Mouse (Mus musculus) B cell, adult (primary cell): Measurements from ENCODE around the gene Olfr91. TPM values are rescaled to one million over a fixed set of nuclear protein-coding genes. Genes with fewer than 3 reads are reported as not detected.

Experiments
- total RNA-seq: library from RNA; stranded (reverse); gene quantifications from 4 replicates; pipeline ENCODE4 v1.2.4, GENCODE M21; 2023; ENCODE audit not compliant: inconsistent age

Olfr91 gene
- not detected in 4 replicates for total RNA-seq

DNA sequence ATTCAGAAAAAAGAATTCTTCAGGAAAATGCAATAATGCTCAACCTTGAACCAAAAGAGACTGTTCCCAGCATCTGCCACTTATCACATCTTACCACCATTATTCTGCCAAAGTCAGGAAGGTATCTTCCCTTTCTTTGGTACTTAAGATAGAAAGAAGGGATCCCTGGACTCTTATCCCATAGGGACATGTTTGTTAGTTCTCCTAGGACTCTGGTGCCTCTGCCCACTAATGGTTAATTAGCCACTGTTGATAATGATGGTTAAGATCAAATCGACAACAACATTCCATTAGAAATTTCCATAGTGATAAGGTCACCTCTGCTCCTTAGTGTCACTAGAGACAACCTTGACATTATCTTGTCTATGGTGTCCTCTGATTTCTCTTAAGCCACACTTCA, at the start of gene Olfr91:
TSS of gene Olfr91 (minus strand) at position 101 of the 400 bp plus-strand sequence.

GRCm38 (mm10) chr17:37119988-37120387, 21.9 kb upstream of the Olfr91 start, which contains the start of gene Olfr92:
Olfr92 (minus strand) TSS chr17:37120088.

GRCm38 (mm10) chr17:37088399-37088798, 9.7 kb downstream of the Olfr91 start, which contains the start of gene Olfr90:
Olfr90 (minus strand) TSS chr17:37088499.

GRCm38 (mm10) chr17:37045611-37046311, 52.3 kb downstream of the Olfr91 start, which contains the start of gene Gabbr1:
Gabbr1 (plus strand) TSS chr17:37045966.

Other genes starting within 250 kb of the Olfr91 start
- not detected in 4 replicates for gene Trim15, start 231.1 kb downstream of the Olfr91 start, total RNA-seq
- gene Trim10, start 228.7 kb downstream of the Olfr91 start, total RNA-seq: 0.21 TPM in 1 of 4 replicates, not detected in the others
- gene Trim40, start 208.2 kb downstream of the Olfr91 start, total RNA-seq: 0.24 to 0.93 TPM in 2 of 4 replicates, not detected in the others
- gene Trim31, start 200.2 kb downstream of the Olfr91 start, total RNA-seq: not detected in 4 replicates
- 0.58 TPM in 1 of 4 replicates, not detected in the others for gene Rnf39, start 155.4 kb downstream of the Olfr91 start, total RNA-seq
- 90.0 to 119 TPM (median 113 TPM) in 4 replicates for gene Ppp1r11, start 146.5 kb downstream of the Olfr91 start, total RNA-seq
- 79.5 to 91.0 TPM (median 81.3 TPM) in 4 replicates for gene Znrd1, start 139.7 kb downstream of the Olfr91 start, total RNA-seq
- gene Znrd1as, start 139.7 kb downstream of the Olfr91 start, total RNA-seq: 1.6 to 2.7 TPM (median 2.1 TPM) in 4 replicates
- gene 2410137M14Rik, start 117.0 kb downstream of the Olfr91 start, total RNA-seq: not detected in 4 replicates
- not detected in 4 replicates for gene H2-M5, start 108.7 kb downstream of the Olfr91 start, total RNA-seq
- not detected in 4 replicates for gene Zfp57, start 97.1 kb downstream of the Olfr91 start, total RNA-seq
- gene Mog, start 74.9 kb downstream of the Olfr91 start, total RNA-seq: not detected in 4 replicates
- 55.3 to 68.7 TPM (median 59.7 TPM) in 4 replicates for gene Gabbr1, start 52.3 kb downstream of the Olfr91 start, total RNA-seq
- gene Olfr90, start 9.8 kb downstream of the Olfr91 start, total RNA-seq: 0.19 to 0.24 TPM in 2 of 4 replicates, not detected in the others
- gene Olfr92, start 21.8 kb upstream of the Olfr91 start, total RNA-seq: not detected in 4 replicates
- not detected in 4 replicates for gene Olfr93, start 63.2 kb upstream of the Olfr91 start, total RNA-seq
- gene Ubd, start 95.6 kb upstream of the Olfr91 start, total RNA-seq: 0.78 TPM in 1 of 4 replicates, not detected in the others
- gene Olfr94, start 102.7 kb upstream of the Olfr91 start, total RNA-seq: not detected in 4 replicates
- not detected in 4 replicates for gene Olfr95, start 114.8 kb upstream of the Olfr91 start, total RNA-seq
- not detected in 4 replicates for gene Olfr96, start 121.9 kb upstream of the Olfr91 start, total RNA-seq
- not detected in 4 replicates for gene Olfr97, start 139.1 kb upstream of the Olfr91 start, total RNA-seq
- not detected in 4 replicates for gene Olfr98, start 165.5 kb upstream of the Olfr91 start, total RNA-seq
- 46.7 to 58.3 TPM (median 54.7 TPM) in 4 replicates for gene H2-M3, start 171.9 kb upstream of the Olfr91 start, total RNA-seq
- gene Olfr99, start 185.2 kb upstream of the Olfr91 start, total RNA-seq: not detected in 4 replicates
- gene Olfr101, start 206.0 kb upstream of the Olfr91 start, total RNA-seq: not detected in 4 replicates
- gene Olfr102, start 218.8 kb upstream of the Olfr91 start, total RNA-seq: 0.36 TPM in 1 of 4 replicates, not detected in the others
- gene Olfr103, start 241.4 kb upstream of the Olfr91 start, total RNA-seq: not detected in 4 replicates